Mouse (Mus musculus) urinary bladder, adult 2 months (tissue): ENCODE results near the gene Slain2. TPM values are rescaled to one million over a fixed set of nuclear protein-coding genes. Genes with fewer than 3 reads are reported as not detected.
"Not testable (repeated sequence)": the region's sequence is repeated elsewhere in the genome, so short reads cannot be mapped to it uniquely, and the experiment has no call there.

ENCODE experiments used
- DNase-seq: peaks from one replicate; pipeline ENCODE4 v3.0.0; 2022; ENCODE audit warnings: low spot score
- polyA plus RNA-seq: library from polyadenylated mRNA; depleted of rRNA; stranded (reverse); fragments of >200 nt; gene quantifications from 2 replicates; pipeline ENCODE4 v1.2.3, GENCODE M21; 2012

The Slain2 gene
- polyA plus RNA-seq, 1 experiment, result 23.3 TPM

GRCm38 (mm10) chr5:72948136-72948535 is 34.0 kb downstream of the Slain2 start:
- no peak for DNase-seq

- DNase-seq, result no peak
Observed at GRCm38 (mm10) chr5:72950252-72950651, 36.1 kb downstream of the Slain2 start.

- no peak for DNase-seq
Observed at GRCm38 (mm10) chr5:72953996-72954604, 40.0 kb downstream of the Slain2 start.

GRCm38 (mm10) chr5:72957281-72957680 is 43.2 kb downstream of the Slain2 start:
- DNase-seq, result no peak

- no peak for DNase-seq
Observed at GRCm38 (mm10) chr5:72960096-72960495, 46.0 kb downstream of the Slain2 start.

GRCm38 (mm10) chr5:72965706-72966105 is 51.6 kb downstream of the Slain2 start:
- no peak for DNase-seq

- DNase-seq, result no peak
Observed at GRCm38 (mm10) chr5:72972435-72972834, 58.3 kb downstream of the Slain2 start.

- DNase-seq, result no peak
Observed at GRCm38 (mm10) chr5:72972934-72973333, 58.8 kb downstream of the Slain2 start.

- DNase-seq, result no peak
Observed at GRCm38 (mm10) chr5:72974602-72975001, 60.5 kb downstream of the Slain2 start, which contains the start of gene Gm10135. Gene Gm10135, minus strand, starts transcription at chr5:72974702.

GRCm38 (mm10) chr5:72975996-72976395 is 61.9 kb downstream of the Slain2 start:
- DNase-seq, result no peak

- DNase-seq, result no peak
Observed at GRCm38 (mm10) chr5:72976539-72976938, 62.4 kb downstream of the Slain2 start.

- DNase-seq, result no peak
Observed at GRCm38 (mm10) chr5:72984091-72984490, 70.0 kb downstream of the Slain2 start.

GRCm38 (mm10) chr5:72987786-72988185 is 73.7 kb downstream of the Slain2 start:
- DNase-seq, result no peak

GRCm38 (mm10) chr5:72989756-72990155 is 75.7 kb downstream of the Slain2 start:
- no peak for DNase-seq

- no peak for DNase-seq
Observed at GRCm38 (mm10) chr5:72992474-72992873, 78.4 kb downstream of the Slain2 start.

GRCm38 (mm10) chr5:72994424-72994823 is 80.3 kb downstream of the Slain2 start:
- no peak for DNase-seq

GRCm38 (mm10) chr5:72994928-72995327 is 80.8 kb downstream of the Slain2 start:
- no peak for DNase-seq

GRCm38 (mm10) chr5:72995379-72995778 is 81.3 kb downstream of the Slain2 start:
- no peak for DNase-seq

- DNase-seq, result not testable (repeated sequence)
Observed at GRCm38 (mm10) chr5:72998546-72998945, 84.4 kb downstream of the Slain2 start.

GRCm38 (mm10) chr5:73004046-73004445 is 89.9 kb downstream of the Slain2 start:
- no peak for DNase-seq

- peak; percentile 28 for DNase-seq
Observed at GRCm38 (mm10) chr5:73006784-73007581, 92.9 kb downstream of the Slain2 start, which contains the start of gene Slc10a4. Gene Slc10a4, plus strand, starts transcription at chr5:73006883.

- DNase-seq, result no peak
Observed at GRCm38 (mm10) chr5:73007582-73007959, 93.5 kb downstream of the Slain2 start.

GRCm38 (mm10) chr5:73008230-73008629 is 94.1 kb downstream of the Slain2 start:
- DNase-seq, result not testable (repeated sequence)
